Mouse (Mus musculus): ENCODE data around the gene Plpp2. TPM values are rescaled to one million over a fixed set of nuclear protein-coding genes. Genes with fewer than 3 reads are reported as not detected.

Gene Plpp2
- total and polyA plus RNA-seq, 2 experiments from 2014 or later = 5.0 to 11.7 TPM

DNA sequence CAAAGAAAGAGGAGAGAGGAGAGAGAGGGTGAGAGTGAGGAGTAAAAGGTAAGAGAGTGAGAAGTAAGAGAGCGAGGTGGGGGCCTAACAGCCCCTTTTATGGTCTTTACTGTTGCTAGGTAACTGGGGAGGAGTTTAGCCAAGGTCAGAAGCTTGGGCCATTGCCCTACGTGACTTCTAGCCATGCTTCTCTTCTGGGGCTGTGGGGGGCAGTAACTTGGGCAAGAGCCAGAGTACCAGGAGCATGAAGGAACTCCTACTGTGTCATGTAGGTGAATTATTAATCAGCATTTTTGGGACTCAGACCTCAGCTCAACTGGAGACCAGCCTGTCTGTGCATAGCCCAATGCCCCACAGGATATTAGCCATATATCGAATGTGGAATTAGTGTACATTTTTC is 37.7 kb downstream of the Plpp2 start:
- no peak overlapping the region for H3K4me2 ChIP-seq (ENCODE audit: low read depth, low read length)

More for the DNA sequence above, 37.7 kb downstream of the Plpp2 start:
- Histone ChIP-seq H3K9me3 (replicated peaks; ENCODE audit: control insufficient read depth, low read length) (no peaks in the 10 kb centered on the region), H3K27ac (ENCODE audit: low read depth) (no peak overlapping the region), H3K4me3 (ENCODE audit: low read depth, low read length) (no peak overlapping the region), H3K36me3 (replicated peaks; ENCODE audit: control insufficient read depth, insufficient read depth, low read length) (no peaks in the 10 kb centered on the region), H3K27me3 (ENCODE audit: control insufficient read depth, insufficient read depth, low read length) (no peaks in the 10 kb centered on the region), H3K9ac (replicated peaks; ENCODE audit: low read depth, low read length) (no peak overlapping the region), H3K4me1 (ENCODE audit: control insufficient read depth, insufficient read depth) (no peaks in the 10 kb centered on the region)
- ATAC-seq (ENCODE audit: insufficient read depth, low read depth) (no peak), DNase-seq (ENCODE audit: low spot score) (no peak)
- no peak for TF ChIP-seq CTCF (IDR thresholded peaks at IDR 0.05; ENCODE audit: low read depth)
- TF ChIP-seq EP300 (IDR thresholded peaks at IDR 0.05; ENCODE audit: low read depth) = no peak
- 55% methylated on average over 3 of the region's 3 CpGs for WGBS

Small RNA genes lying within 50 kb of the gene (microRNA-seq; reads per million reads assigned to microRNA genes)
- 0.54 reads per million for gene Mir6909

Other genes with a start within 250 kb of the Plpp2 start
- not detected in 2 replicates for gene Vmn2r82, start 177.3 kb downstream of the Plpp2 start, total RNA-seq (2014; rRNA removed; ENCODE audit: low replicate concordance)
- not detected in 2 replicates for gene Vmn2r82, start 177.3 kb downstream of the Plpp2 start, polyA plus RNA-seq (2015; fragmentation: Nextera tagmentation; extraction: Ambion mirVana)
- not detected in 2 replicates for gene Vmn2r83, start 65.1 kb downstream of the Plpp2 start, total RNA-seq (2014; rRNA removed; ENCODE audit: low replicate concordance)
- not detected in 2 replicates for gene Vmn2r83, start 65.1 kb downstream of the Plpp2 start, polyA plus RNA-seq (2015; fragmentation: Nextera tagmentation; extraction: Ambion mirVana)
- gene Mier2, start 21.4 kb upstream of the Plpp2 start, total RNA-seq (2014; rRNA removed; ENCODE audit: low replicate concordance) = 32.7 and 47.8 TPM in 2 replicates
- 11.8 and 12.0 TPM in 2 replicates for gene Mier2, start 21.4 kb upstream of the Plpp2 start, polyA plus RNA-seq (2015; fragmentation: Nextera tagmentation; extraction: Ambion mirVana)
- not detected in 2 replicates for gene Theg, start 53.5 kb upstream of the Plpp2 start, total RNA-seq (2014; rRNA removed; ENCODE audit: low replicate concordance)
- not detected in 2 replicates for gene Theg, start 53.5 kb upstream of the Plpp2 start, polyA plus RNA-seq (2015; fragmentation: Nextera tagmentation; extraction: Ambion mirVana)
- not detected in 2 replicates for gene C2cd4c, start 80.2 kb upstream of the Plpp2 start, total RNA-seq (2014; rRNA removed; ENCODE audit: low replicate concordance)
- gene C2cd4c, start 80.2 kb upstream of the Plpp2 start, polyA plus RNA-seq (2015; fragmentation: Nextera tagmentation; extraction: Ambion mirVana) = not detected in 2 replicates
- gene Shc2, start 104.1 kb upstream of the Plpp2 start, total RNA-seq (2014; rRNA removed; ENCODE audit: low replicate concordance) = 2.7 and 3.1 TPM in 2 replicates
- 1.1 and 1.2 TPM in 2 replicates for gene Shc2, start 104.1 kb upstream of the Plpp2 start, polyA plus RNA-seq (2015; fragmentation: Nextera tagmentation; extraction: Ambion mirVana)
- gene Odf3l2, start 111.9 kb upstream of the Plpp2 start, total RNA-seq (2014; rRNA removed; ENCODE audit: low replicate concordance) = not detected in 2 replicates
- not detected in 2 replicates for gene Odf3l2, start 111.9 kb upstream of the Plpp2 start, polyA plus RNA-seq (2015; fragmentation: Nextera tagmentation; extraction: Ambion mirVana)
- not detected in 2 replicates for gene Madcam1, start 130.8 kb upstream of the Plpp2 start, total RNA-seq (2014; rRNA removed; ENCODE audit: low replicate concordance)
- 1.3 and 1.4 TPM in 2 replicates for gene Madcam1, start 130.8 kb upstream of the Plpp2 start, polyA plus RNA-seq (2015; fragmentation: Nextera tagmentation; extraction: Ambion mirVana)
- 19.7 and 28.3 TPM in 2 replicates for gene Tpgs1, start 135.6 kb upstream of the Plpp2 start, total RNA-seq (2014; rRNA removed; ENCODE audit: low replicate concordance)
- 43.6 and 45.3 TPM in 2 replicates for gene Tpgs1, start 135.6 kb upstream of the Plpp2 start, polyA plus RNA-seq (2015; fragmentation: Nextera tagmentation; extraction: Ambion mirVana)
- 162 and 183 TPM in 2 replicates for gene Cdc34, start 148.4 kb upstream of the Plpp2 start, total RNA-seq (2014; rRNA removed; ENCODE audit: low replicate concordance)
- 115 and 120 TPM in 2 replicates for gene Cdc34, start 148.4 kb upstream of the Plpp2 start, polyA plus RNA-seq (2015; fragmentation: Nextera tagmentation; extraction: Ambion mirVana)
- gene Gzmm, start 155.2 kb upstream of the Plpp2 start, total RNA-seq (2014; rRNA removed; ENCODE audit: low replicate concordance) = 2.4 and 2.5 TPM in 2 replicates
- 2.1 and 2.8 TPM in 2 replicates for gene Gzmm, start 155.2 kb upstream of the Plpp2 start, polyA plus RNA-seq (2015; fragmentation: Nextera tagmentation; extraction: Ambion mirVana)
- gene Bsg, start 170.7 kb upstream of the Plpp2 start, total RNA-seq (2014; rRNA removed; ENCODE audit: low replicate concordance) = 1,449 and 1,606 TPM in 2 replicates
- 1,256 and 1,260 TPM in 2 replicates for gene Bsg, start 170.7 kb upstream of the Plpp2 start, polyA plus RNA-seq (2015; fragmentation: Nextera tagmentation; extraction: Ambion mirVana)
- 3.5 and 5.5 TPM in 2 replicates for gene Hcn2, start 182.8 kb upstream of the Plpp2 start, total RNA-seq (2014; rRNA removed; ENCODE audit: low replicate concordance)
- 0.40 and 0.45 TPM in 2 replicates for gene Hcn2, start 182.8 kb upstream of the Plpp2 start, polyA plus RNA-seq (2015; fragmentation: Nextera tagmentation; extraction: Ambion mirVana)
- 36.9 and 56.2 TPM in 2 replicates for gene Polrmt, start 212.8 kb upstream of the Plpp2 start, total RNA-seq (2014; rRNA removed; ENCODE audit: low replicate concordance)
- gene Polrmt, start 212.8 kb upstream of the Plpp2 start, polyA plus RNA-seq (2015; fragmentation: Nextera tagmentation; extraction: Ambion mirVana) = 25.1 and 26.3 TPM in 2 replicates
- gene Fgf22, start 221.3 kb upstream of the Plpp2 start, total RNA-seq (2014; rRNA removed; ENCODE audit: low replicate concordance) = not detected in 2 replicates
- 0.14 TPM in 1 of 2 replicates, not detected in the other for gene Fgf22, start 221.3 kb upstream of the Plpp2 start, polyA plus RNA-seq (2015; fragmentation: Nextera tagmentation; extraction: Ambion mirVana)
- 38.6 and 67.5 TPM in 2 replicates for gene Rnf126, start 233.2 kb upstream of the Plpp2 start, total RNA-seq (2014; rRNA removed; ENCODE audit: low replicate concordance)
- 35.9 and 37.6 TPM in 2 replicates for gene Rnf126, start 233.2 kb upstream of the Plpp2 start, polyA plus RNA-seq (2015; fragmentation: Nextera tagmentation; extraction: Ambion mirVana)
- 21.4 and 28.0 TPM in 2 replicates for gene Fstl3, start 243.5 kb upstream of the Plpp2 start, total RNA-seq (2014; rRNA removed; ENCODE audit: low replicate concordance)
- 13.2 and 13.7 TPM in 2 replicates for gene Fstl3, start 243.5 kb upstream of the Plpp2 start, polyA plus RNA-seq (2015; fragmentation: Nextera tagmentation; extraction: Ambion mirVana)